28 mouse cellular contexts compared by ENCODE assay signal in the genomic region with DNA sequence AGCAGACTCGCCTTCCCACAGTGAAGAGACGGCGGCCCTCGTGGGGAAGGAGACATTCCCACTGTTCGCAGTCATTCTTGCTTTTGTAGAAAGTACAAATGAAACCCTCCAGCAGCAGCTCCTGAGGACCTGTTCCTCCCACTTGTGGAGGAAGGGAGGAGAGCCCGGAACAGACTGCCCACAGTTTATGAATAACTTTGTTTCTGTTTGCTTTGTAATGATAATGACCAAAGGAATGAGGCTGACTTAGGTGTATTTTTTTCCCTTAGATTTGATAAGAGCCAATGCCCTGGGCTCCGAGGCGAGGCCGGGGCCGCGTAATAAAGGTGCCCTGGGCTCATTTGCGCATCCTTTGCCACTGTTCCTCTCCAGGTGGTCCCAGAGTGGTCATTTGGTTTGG. TPM values are rescaled to one million over a fixed set of nuclear protein-coding genes. Genes with fewer than 3 reads are reported as not detected.
DNase-seq lines count a peak whose midpoint lies in the region; ATAC-seq lines count a peak whose summit lies in the region.
"Had no signal": no experiment of that assay in that cellular context is flagged by ENCODE, and none has a peak within 500 bp of the region (broad histone marks: within the 10 kb centered on the region; RNA-seq: fewer than 3 reads in every experiment).

No protein-coding gene starts in this region.

- peaks cover 76% of the 10 kb centered on the region for H3K36me3 ChIP-seq in kidney, embryonic 15.5 days
- H3K36me3 ChIP-seq in stomach, embryonic 14.5 days (ENCODE audit: control insufficient read depth, insufficient read depth, low read length), result peaks cover 54% of the 10 kb centered on the region

- 88% methylated on average over 12 of the region's 12 CpGs for WGBS in kidney, embryonic 15.5 days
- WGBS in stomach, embryonic 14.5 days, result 65% methylated on average over 12 of the region's 12 CpGs

- H3K27me3 ChIP-seq in kidney, embryonic 15.5 days, result no peaks in the 10 kb centered on the region
- no peaks in the 10 kb centered on the region for H3K27me3 ChIP-seq in stomach, embryonic 14.5 days (ENCODE audit: control insufficient read depth, insufficient read depth, low read length)
- H3K27me3 ChIP-seq: embryonic facial prominence, embryonic 13.5 days; forebrain, embryonic 15.5 days; heart, embryonic 12.5 days; hindbrain, embryonic 13.5 days; lung, embryonic 15.5 days; midbrain, embryonic 13.5 days; neural tube, embryonic 13.5 days had no signal

- H3K9me3 ChIP-seq in kidney, embryonic 15.5 days (replicated peaks), result no peaks in the 10 kb centered on the region
- no peaks in the 10 kb centered on the region for H3K9me3 ChIP-seq in stomach, embryonic 14.5 days (ENCODE audit: control insufficient read depth, low read depth, low read length)
- H3K9me3 ChIP-seq: embryonic facial prominence, embryonic 13.5 days; forebrain, embryonic 10.5 days; forebrain, embryonic 15.5 days; G1E; heart, embryonic 12.5 days; hindbrain, embryonic 13.5 days; lung, embryonic 15.5 days; midbrain, embryonic 13.5 days; neural tube, embryonic 13.5 days had no signal

- ATAC-seq in kidney, embryonic 15.5 days (replicated peaks; ENCODE audit: low FRiP score), result no peak
- peak; percentile 59 for ATAC-seq in stomach, embryonic 14.5 days (ENCODE audit: insufficient number of reproducible peaks, insufficient read depth, low FRiP score, low read depth)
- ATAC-seq: forebrain, embryonic 15.5 days; midbrain, embryonic 13.5 days had no signal

- DNase-seq in kidney, adult 9 months, result no peak
- peak; percentile 61 for DNase-seq in testis, postnatal 14 days (ENCODE audit: low spot score)
- no peak for DNase-seq in testis, postnatal 10 days (ENCODE audit: low spot score)
- DNase-seq in right cerebral cortex, postnatal 36 days (ENCODE audit: low spot score in 2 of 2), result no peak
- DNase-seq in thymus, adult 18-20 months, result no peak
- DNase-seq: adrenal gland, postnatal 14 days; cerebellum, adult 11 months; cerebellum, adult 9-10 months; gastrocnemius, adult 2 months; heart, adult 2 months; heart, postnatal 4 days; kidney, postnatal 14 days; liver; lung, postnatal 4 days; thymus, postnatal 14 days had no signal

- H3K4me3 ChIP-seq in kidney, embryonic 15.5 days (replicated peaks), result no peak overlapping the region
- H3K4me3 ChIP-seq in stomach, embryonic 14.5 days (ENCODE audit: low read depth, low read length), result no peak overlapping the region
- H3K4me3 ChIP-seq: embryonic facial prominence, embryonic 13.5 days; forebrain, embryonic 10.5 days; forebrain, embryonic 15.5 days; gastrocnemius, adult 2 months; heart, adult 2 months; heart, embryonic 12.5 days; hindbrain, embryonic 13.5 days; lung, embryonic 15.5 days; midbrain, embryonic 13.5 days; neural tube, embryonic 13.5 days had no signal

- peak overlapping the region; percentile 59; the same call in 1 of the 2 replicates for H3K27ac ChIP-seq in kidney, embryonic 15.5 days
- peak overlapping the region; percentile 27; the same call in 1 of the 2 replicates for H3K27ac ChIP-seq in stomach, embryonic 14.5 days (ENCODE audit: low read length)
- H3K27ac ChIP-seq: embryonic facial prominence, embryonic 13.5 days; forebrain, embryonic 10.5 days; forebrain, embryonic 15.5 days; gastrocnemius, adult 2 months; heart, adult 2 months; hindbrain, embryonic 13.5 days; lung, embryonic 15.5 days; midbrain, embryonic 13.5 days; neural tube, embryonic 13.5 days had no signal

- H3K9ac ChIP-seq in kidney, embryonic 15.5 days, result no peak overlapping the region
- H3K9ac ChIP-seq in stomach, embryonic 14.5 days (replicated peaks; ENCODE audit: low read depth, low read length), result no peak overlapping the region
- H3K9ac ChIP-seq: embryonic facial prominence, embryonic 13.5 days; forebrain, embryonic 15.5 days; heart, embryonic 12.5 days; hindbrain, embryonic 13.5 days; lung, embryonic 15.5 days; midbrain, embryonic 13.5 days; neural tube, embryonic 13.5 days had no signal

- no peak overlapping the region for H3K4me2 ChIP-seq in kidney, embryonic 15.5 days
- no peak overlapping the region for H3K4me2 ChIP-seq in stomach, embryonic 14.5 days (replicated peaks; ENCODE audit: low read depth, low read length)
- H3K4me2 ChIP-seq: embryonic facial prominence, embryonic 13.5 days; forebrain, embryonic 15.5 days; heart, embryonic 12.5 days; hindbrain, embryonic 13.5 days; lung, embryonic 15.5 days; midbrain, embryonic 13.5 days; neural tube, embryonic 13.5 days had no signal

- H3K4me1 ChIP-seq in kidney, embryonic 15.5 days, result peaks cover 20% of the 10 kb centered on the region
- no peaks in the 10 kb centered on the region for H3K4me1 ChIP-seq in stomach, embryonic 14.5 days (ENCODE audit: control insufficient read depth, insufficient read depth, low read length)
- H3K4me1 ChIP-seq: embryonic facial prominence, embryonic 13.5 days; forebrain, embryonic 10.5 days; forebrain, embryonic 15.5 days; heart, embryonic 12.5 days; hindbrain, embryonic 13.5 days; lung, embryonic 15.5 days; midbrain, embryonic 13.5 days; neural tube, embryonic 13.5 days had no signal

RNA-seq across cellular contexts. Expression of a gene that starts 32.3 kb away (rescaled TPM):
- polyA plus RNA-seq in kidney, embryonic 15.5 days (2015; fragmentation: Nextera tagmentation; extraction: Ambion mirVana), result 78.5 and 83.8 TPM in 2 replicates
- 71.7 and 83.9 TPM in 2 replicates for polyA plus RNA-seq in stomach, embryonic 14.5 days (2014; fragmentation: Nextera tagmentation; extraction: Ambion mirVana)

RNA-seq across cellular contexts. Expression of a gene that starts 39.8 kb away (rescaled TPM):
- 77.2 and 77.4 TPM in 2 replicates for polyA plus RNA-seq in kidney, embryonic 15.5 days (2015; fragmentation: Nextera tagmentation; extraction: Ambion mirVana)
- polyA plus RNA-seq in stomach, embryonic 14.5 days (2014; fragmentation: Nextera tagmentation; extraction: Ambion mirVana), result 120 and 131 TPM in 2 replicates

RNA-seq across cellular contexts. Expression of a gene that starts 39.9 kb away (rescaled TPM):
- polyA plus RNA-seq in kidney, embryonic 15.5 days (2015; fragmentation: Nextera tagmentation; extraction: Ambion mirVana), result 5.4 TPM in 2 replicates
- 1.00 and 1.1 TPM in 2 replicates for polyA plus RNA-seq in stomach, embryonic 14.5 days (2014; fragmentation: Nextera tagmentation; extraction: Ambion mirVana)
- polyA plus RNA-seq: embryonic facial prominence, embryonic 13.5 days; G1E; heart, postnatal 0 days; limb, embryonic 11.5 days had no signal

RNA-seq across cellular contexts. Expression of a gene that starts 50.2 kb away (rescaled TPM):
- polyA plus RNA-seq in kidney, embryonic 15.5 days (2015; fragmentation: Nextera tagmentation; extraction: Ambion mirVana), result 44.8 and 45.6 TPM in 2 replicates
- polyA plus RNA-seq in stomach, embryonic 14.5 days (2014; fragmentation: Nextera tagmentation; extraction: Ambion mirVana), result 40.3 and 45.6 TPM in 2 replicates
